Mouse (Mus musculus): ENCODE measurements around the gene Fam229a.
A peak's percentile ranks its signal among the peaks of the same experiment; 100 is the strongest.

GRCm38 (mm10) chr4:129540012-129540411 lies 49.0 kb downstream of the Fam229a start:
- no peak for TF ChIP-seq POU5F1 (IDR thresholded peaks at IDR 0.05; ENCODE audit: borderline replicate concordance, low read length)
- peak; percentile 72 for TF ChIP-seq CTCF (conservative IDR thresholded peaks at IDR 0.05; ENCODE audit: low read length)
- no peak for TF ChIP-seq NANOG (IDR thresholded peaks at IDR 0.05; ENCODE audit: borderline replicate concordance, low read length)
